Mouse (Mus musculus) C2C12 (cell line): Measurements from ENCODE around the gene Commd7. TPM values are rescaled to one million over a fixed set of nuclear protein-coding genes. Genes with fewer than 3 reads are reported as not detected.

Experiments
- H3K27me3 ChIP-seq: one replicate; pipeline ENCODE4 v1.6.1; 2011; ENCODE audit not compliant: control insufficient read depth, insufficient read depth, insufficient read length
- H3K36me3 ChIP-seq: one replicate; pipeline ENCODE4 v1.6.1; 2011; ENCODE audit not compliant: control insufficient read depth, insufficient read depth
- H3K4me3 ChIP-seq: one replicate; pipeline ENCODE4 v1.5.1; 2011; ENCODE audit warnings: mild to moderate bottlenecking, control low read depth; ENCODE audit not compliant: poor library complexity, insufficient read depth, severe bottlenecking
- H3K79me2 ChIP-seq: one replicate; pipeline ENCODE4 v1.6.1; 2011; ENCODE audit not compliant: control insufficient read depth, insufficient read depth
- H3K79me3 ChIP-seq: one replicate; pipeline ENCODE4 v1.6.1; 2011; ENCODE audit warnings: low read depth, control low read depth
- H3ac ChIP-seq: one replicate; pipeline ENCODE3; 2011; ENCODE audit warnings: low read depth; ENCODE audit not compliant: control insufficient read depth, insufficient read length
- CEBPB ChIP-seq: IDR thresholded peaks from one replicate; pipeline ENCODE4 v1.6.1; 2011; ENCODE audit warnings: low read depth, mild to moderate bottlenecking, control low read depth, moderate library complexity
- CTCF ChIP-seq: IDR thresholded peaks from one replicate; pipeline ENCODE4 v1.5.1; 2011; ENCODE audit not compliant: control insufficient read depth, insufficient read depth, insufficient read length
- FOSL1 ChIP-seq: IDR thresholded peaks from one replicate; pipeline ENCODE4 v1.8.0; 2011; ENCODE audit warnings: mild to moderate bottlenecking, low read length; ENCODE audit not compliant: poor library complexity, insufficient read depth, severe bottlenecking
- MAX ChIP-seq: IDR thresholded peaks from one replicate; pipeline ENCODE4 v1.6.1; 2011; ENCODE audit warnings: mild to moderate bottlenecking, control low read depth
- MYOD1 ChIP-seq: IDR thresholded peaks from one replicate; pipeline ENCODE4 v1.6.1; 2011; ENCODE audit warnings: low read depth; ENCODE audit not compliant: control insufficient read depth, insufficient read length
- MYOG ChIP-seq: IDR thresholded peaks from one replicate; pipeline ENCODE4 v1.6.1; 2011; ENCODE audit not compliant: control insufficient read depth, insufficient read length; ENCODE audit errors: extremely low read depth
- USF1 ChIP-seq: IDR thresholded peaks from one replicate; pipeline ENCODE4 v1.6.1; 2011; ENCODE audit warnings: low read depth, mild to moderate bottlenecking, control low read depth, moderate library complexity
- polyA plus RNA-seq: library from polyadenylated mRNA; unstranded; fragments of >200 nt; fragmentation: generic; extraction: Trizol; gene quantifications from one replicate; pipeline ENCODE4 v1.2.1, GENCODE M21; 2012; ENCODE audit warnings: missing spikeins

The Commd7 gene
- polyA plus RNA-seq, 1 experiment, result 26.7 TPM

- TF ChIP-seq CTCF, result no peak
Measured at GRCm38 (mm10) chr2:153575554-153575953, 57.0 kb downstream of the Commd7 start.

GRCm38 (mm10) chr2:153573101-153573500 lies 59.5 kb downstream of the Commd7 start:
- no peaks in the 10 kb centered on the region for H3K36me3 ChIP-seq
- no peaks in the 10 kb centered on the region for H3K27me3 ChIP-seq
- no peak overlapping the region for H3K4me3 ChIP-seq
- no peak overlapping the region for H3ac ChIP-seq
- no peaks in the 10 kb centered on the region for H3K79me3 ChIP-seq
- H3K79me2 ChIP-seq, result no peaks in the 10 kb centered on the region
- TF ChIP-seq MYOG (no peak), CTCF (no peak), USF1 (no peak), FOSL1 (no peak), MAX (no peak), MYOD1 (no peak), CEBPB (no peak)

More at GRCm38 (mm10) chr2:153575554-153575953, 57.0 kb downstream of the Commd7 start:
- Histone ChIP-seq H3K79me3 (no peaks in the 10 kb centered on the region), H3K27me3 (no peaks in the 10 kb centered on the region), H3K79me2 (no peaks in the 10 kb centered on the region), H3K36me3 (no peaks in the 10 kb centered on the region), H3ac (no peak overlapping the region), H3K4me3 (no peak overlapping the region)

- TF ChIP-seq MYOG, result no peak
- no peak for TF ChIP-seq CEBPB
- TF ChIP-seq MYOD1, result no peak
- no peak for TF ChIP-seq USF1
- TF ChIP-seq CTCF, result no peak
- TF ChIP-seq MAX, result no peak
- TF ChIP-seq FOSL1, result no peak
- Histone ChIP-seq H3K79me3 (no peaks in the 10 kb centered on the region), H3K36me3 (no peaks in the 10 kb centered on the region), H3ac (no peak overlapping the region), H3K27me3 (no peaks in the 10 kb centered on the region), H3K79me2 (no peaks in the 10 kb centered on the region), H3K4me3 (no peak overlapping the region)
Measured at GRCm38 (mm10) chr2:153568541-153568940, 64.0 kb downstream of the Commd7 start.

GRCm38 (mm10) chr2:153568013-153568412 lies 64.6 kb downstream of the Commd7 start:
- H3K79me2 ChIP-seq, result no peaks in the 10 kb centered on the region
- no peaks in the 10 kb centered on the region for H3K36me3 ChIP-seq
- no peaks in the 10 kb centered on the region for H3K27me3 ChIP-seq
- no peak overlapping the region for H3ac ChIP-seq
- H3K4me3 ChIP-seq, result no peak overlapping the region
- TF ChIP-seq MAX, result no peak
- no peak for TF ChIP-seq MYOG
- no peak for TF ChIP-seq MYOD1
- no peak for TF ChIP-seq CEBPB
- TF ChIP-seq FOSL1, result no peak
- H3K79me3 ChIP-seq, result no peaks in the 10 kb centered on the region

Other genes starting within 250 kb of the Commd7 start
- gene 4930404H24Rik, start 140.0 kb downstream of the Commd7 start, polyA plus RNA-seq, result not detected
- 0.42 TPM for gene Nol4l, start 102.8 kb downstream of the Commd7 start, polyA plus RNA-seq
- gene Dnmt3b, start 16.7 kb upstream of the Commd7 start, polyA plus RNA-seq, result 0.51 TPM
- gene Dnmt3c, start 63.9 kb upstream of the Commd7 start, polyA plus RNA-seq, result not detected
- gene Mapre1, start 108.5 kb upstream of the Commd7 start, polyA plus RNA-seq, result 62.0 TPM
- gene Efcab8, start 147.2 kb upstream of the Commd7 start, polyA plus RNA-seq, result 0.01 TPM
- not detected for gene Sun5, start 238.3 kb upstream of the Commd7 start, polyA plus RNA-seq
- gene Bpifb2, start 242.3 kb upstream of the Commd7 start, polyA plus RNA-seq, result not detected